In the genomic region with DNA sequence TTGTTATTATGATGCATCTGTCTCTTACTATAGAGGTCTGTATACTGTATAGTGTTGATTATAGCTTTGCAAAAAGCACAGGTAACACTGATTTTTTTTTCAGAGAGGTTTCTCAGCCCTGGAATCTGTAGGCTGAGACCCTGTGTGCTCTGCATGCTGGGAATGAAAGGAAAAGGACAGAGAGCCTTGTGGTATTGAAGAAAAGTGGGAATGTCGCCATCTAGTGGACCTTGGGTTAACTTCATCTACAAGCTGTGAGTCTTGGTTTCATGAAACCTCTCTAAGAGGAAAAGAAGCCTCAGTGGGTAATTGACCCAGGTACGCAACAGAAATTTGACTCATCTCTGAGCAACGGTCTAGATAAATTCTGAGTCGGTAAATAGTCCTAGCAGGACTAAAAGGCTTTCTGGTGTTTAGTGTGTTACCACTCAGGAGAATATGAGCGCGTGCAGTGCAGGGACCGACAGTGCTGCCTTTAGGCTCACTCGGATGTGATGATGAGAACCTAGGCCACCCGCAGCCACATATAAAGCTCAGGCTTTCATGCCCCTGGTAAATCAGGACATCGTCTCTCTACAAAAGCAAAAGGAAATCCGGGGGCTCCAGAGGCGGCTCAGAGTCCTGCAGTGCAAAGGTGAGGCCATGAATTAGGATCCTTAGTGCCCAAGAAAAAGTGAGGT, we compare ENCODE assay signal across 8 mouse cellular contexts.
DNase-seq lines count a peak whose midpoint lies in the region; ATAC-seq and TF ChIP-seq lines count a peak whose summit lies in the region.

No protein-coding gene starts in this region.

- H3K9ac ChIP-seq in hindbrain, embryonic 12.5 days, result no peak overlapping the region
- no peak overlapping the region for H3K9ac ChIP-seq in hindbrain, postnatal 0 days (replicated peaks; ENCODE audit: low read length)

- no peaks in the 10 kb centered on the region for H3K4me1 ChIP-seq in hindbrain, embryonic 10.5 days (replicated peaks)
- H3K4me1 ChIP-seq in hindbrain, embryonic 12.5 days, result no peaks in the 10 kb centered on the region
- H3K4me1 ChIP-seq in hindbrain, postnatal 0 days (ENCODE audit: insufficient read depth, low read length), result no peaks in the 10 kb centered on the region
- H3K4me1 ChIP-seq in testis, adult 2 months (ENCODE audit: control insufficient read depth, insufficient read depth, low read length), result no peaks in the 10 kb centered on the region; the same call in none of the 2 replicates

- H3K27ac ChIP-seq in hindbrain, embryonic 10.5 days, result no peak overlapping the region
- H3K27ac ChIP-seq in hindbrain, embryonic 12.5 days, result no peak overlapping the region
- no peak overlapping the region for H3K27ac ChIP-seq in hindbrain, postnatal 0 days
- H3K27ac ChIP-seq in testis, adult 2 months (ENCODE audit: control insufficient read depth, insufficient read depth, low read depth, low read length), result no peak overlapping the region

- ATAC-seq in hindbrain, embryonic 12.5 days (ENCODE audit: low FRiP score), result no peak
- peak; percentile 40; the same call in 1 of the 2 replicates for ATAC-seq in hindbrain, postnatal 0 days

- H3K9me3 ChIP-seq in hindbrain, embryonic 10.5 days, result no peaks in the 10 kb centered on the region
- no peaks in the 10 kb centered on the region for H3K9me3 ChIP-seq in hindbrain, embryonic 12.5 days (replicated peaks)
- H3K9me3 ChIP-seq in hindbrain, postnatal 0 days (ENCODE audit: low read length), result no peaks in the 10 kb centered on the region

- TF ChIP-seq CTCF in hindbrain, postnatal 0 days (IDR thresholded peaks at IDR 0.05; ENCODE audit: low read depth), result peak; percentile 81
- TF ChIP-seq CTCF in testis, adult 2 months (IDR thresholded peaks at IDR 0.05; ENCODE audit: control insufficient read depth, insufficient read depth, insufficient replicate concordance, low read depth, low read length), result no peak

- TF ChIP-seq POLR2A in testis, adult 2 months (IDR thresholded peaks at IDR 0.05; ENCODE audit: control insufficient read depth, low read depth, low read length), result no peak

- 52% methylated on average over 12 of the region's 12 CpGs for WGBS in hindbrain, embryonic 10.5 days
- 54% methylated on average over 12 of the region's 12 CpGs for WGBS in hindbrain, embryonic 12.5 days
- 53% methylated on average over 12 of the region's 12 CpGs for WGBS in hindbrain, postnatal 0 days

- peak; percentile 23 for DNase-seq in hindbrain, embryonic 10.5 days (ENCODE audit: low spot score)
- DNase-seq in Muller cell, postnatal 12 days (ENCODE audit: inconsistent ontology term), result peak; percentile 14
- peak; percentile 75 for DNase-seq in embryo, embryonic 11 days
- DNase-seq in hindbrain, postnatal 0 days (ENCODE audit: low spot score), result peak; percentile 87
- DNase-seq in mesoderm, embryonic 11.5 days (ENCODE audit: low read depth, low spot score), result peak; percentile 23
- no peak for DNase-seq in urinary bladder, postnatal 4 days (ENCODE audit: low spot score in 2 of 2)

- no peaks in the 10 kb centered on the region for H3K36me3 ChIP-seq in hindbrain, embryonic 10.5 days
- H3K36me3 ChIP-seq in hindbrain, embryonic 12.5 days, result no peaks in the 10 kb centered on the region
- no peaks in the 10 kb centered on the region for H3K36me3 ChIP-seq in hindbrain, postnatal 0 days (ENCODE audit: insufficient read depth, low read length)
- H3K36me3 ChIP-seq in testis, adult 2 months (ENCODE audit: control insufficient read depth, insufficient read depth, low read length), result no peaks in the 10 kb centered on the region

- no peak overlapping the region for H3K4me3 ChIP-seq in hindbrain, embryonic 10.5 days
- no peak overlapping the region for H3K4me3 ChIP-seq in hindbrain, embryonic 12.5 days
- no peak overlapping the region for H3K4me3 ChIP-seq in hindbrain, postnatal 0 days (ENCODE audit: low read length)
- H3K4me3 ChIP-seq in testis, adult 2 months (ENCODE audit: control insufficient read depth, low read depth, low read length), result peak overlapping the region; percentile 38

- no peak overlapping the region for H3K4me2 ChIP-seq in hindbrain, embryonic 12.5 days (replicated peaks)
- H3K4me2 ChIP-seq in hindbrain, postnatal 0 days (ENCODE audit: low read depth, low read length), result no peak overlapping the region

- no peaks in the 10 kb centered on the region for H3K27me3 ChIP-seq in hindbrain, embryonic 10.5 days (ENCODE audit: insufficient read depth, poor library complexity, severe bottlenecking)
- H3K27me3 ChIP-seq in hindbrain, embryonic 12.5 days, result no peaks in the 10 kb centered on the region
- H3K27me3 ChIP-seq in hindbrain, postnatal 0 days (ENCODE audit: insufficient read depth, low read length), result no peaks in the 10 kb centered on the region
- no peaks in the 10 kb centered on the region for H3K27me3 ChIP-seq in testis, adult 2 months (ENCODE audit: control insufficient read depth, insufficient read depth, low read length)

Comparison
In these comparisons a context has a peak if more than half of its experiments do, and no peak if none do; other contexts are left out.
1. DNase-seq: peak in hindbrain, embryonic 10.5 days (single experiment), Muller cell, postnatal 12 days (single experiment), embryo, embryonic 11 days (single experiment), hindbrain, postnatal 0 days (single experiment) and mesoderm, embryonic 11.5 days (single experiment); none in urinary bladder, postnatal 4 days (0 of 2).